Mouse (Mus musculus) heart, postnatal 0 days (tissue): ENCODE measurements at regions not wholly inside any gene's neighbourhood (a gene's known extent, or its start where the extent isn't known, plus 50 kb on each side); places are given as distances from the start of the nearest gene placed in this dataset.

Experiments used
- CTCF ChIP-seq: IDR thresholded peaks from 2 replicates; pipeline ENCODE4 v1.5.1; 2016; ENCODE audit warnings: antibody characterized with exemption, control low read depth, low read depth
- EP300 ChIP-seq: IDR thresholded peaks from 2 replicates; pipeline ENCODE4 v1.6.1; 2016; ENCODE audit warnings: antibody characterized with exemption, low read depth

- TF ChIP-seq CTCF = no peak
- no peak for TF ChIP-seq EP300
Measured at GRCm38 (mm10) chr11:3591123-3591522, 50.7 kb upstream of the Smtn start.
